Mouse (Mus musculus) T-helper 2 cell (primary cell): ENCODE measurements around the gene Ube2r2.

Source experiments
- in situ Hi-C: fragments of 300-600 bp; cut with MboI, MseI; formaldehyde crosslinking; loops from one replicate; pipeline ENCODE4 v1.15.1; 2025; ENCODE audit warnings: high pct_unique_total_duplicates

Ube2r2 gene

DNA sequence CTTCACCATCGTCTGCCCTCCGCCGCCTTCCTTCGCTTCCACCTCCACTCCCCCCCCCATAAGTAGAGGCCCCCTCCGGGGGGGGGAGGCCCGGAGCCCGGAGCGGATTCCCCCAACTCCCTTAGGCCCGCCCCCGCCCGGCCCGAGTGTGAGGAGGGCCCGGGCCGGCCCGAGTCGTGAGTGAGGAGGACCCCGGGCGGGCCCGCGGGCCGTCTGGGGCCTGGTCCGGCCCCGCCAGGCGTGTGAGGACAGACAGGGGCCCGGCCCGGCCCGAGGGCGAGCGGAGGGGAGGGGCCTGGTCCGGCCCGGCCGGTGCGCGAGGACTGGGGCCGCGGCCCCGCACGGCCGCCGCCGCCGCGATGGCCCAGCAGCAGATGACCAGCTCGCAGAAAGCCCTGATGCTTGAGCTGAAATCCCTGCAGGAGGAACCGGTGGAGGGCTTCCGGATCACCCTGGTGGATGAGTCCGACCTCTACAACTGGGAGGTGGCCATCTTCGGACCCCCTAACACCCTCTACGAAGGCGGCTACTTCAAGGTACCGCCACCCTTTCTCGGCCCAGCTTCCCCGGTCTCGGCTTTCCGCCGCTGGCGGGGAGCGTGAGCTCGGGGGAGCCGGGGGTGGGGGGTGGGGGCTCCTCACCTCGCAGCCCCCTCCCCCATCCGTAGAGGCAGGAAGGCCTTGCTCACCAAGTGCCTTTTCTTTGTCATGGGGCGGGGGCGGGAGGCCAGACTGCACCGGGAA lies at the start of gene Ube2r2:
Gene Ube2r2, plus strand, starts transcription at position 33 of the 743 bp plus-strand sequence.
- in situ Hi-C loops: no loop called here

DNA sequence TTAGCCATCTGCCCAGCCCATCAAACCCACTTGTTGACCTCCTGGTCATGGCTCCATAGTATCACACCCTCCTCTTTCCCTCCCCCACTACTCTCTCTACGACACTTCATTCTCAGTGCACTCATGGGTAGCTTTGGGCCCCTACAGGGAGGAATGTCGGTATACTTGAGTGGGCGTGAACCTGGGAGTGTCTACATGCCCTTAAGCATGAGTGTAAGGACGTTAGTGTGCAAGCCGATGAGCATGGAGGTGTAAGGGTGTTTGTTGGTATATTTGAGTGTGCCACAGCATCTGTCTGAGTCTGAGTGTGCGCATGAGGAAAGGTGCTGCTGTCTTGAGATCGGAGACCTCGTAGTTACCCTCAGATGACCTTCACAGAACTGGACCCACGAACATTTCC lies 48.6 kb upstream of the Ube2r2 start:
- in situ Hi-C loops: no loop called here

- in situ Hi-C loops: no loop called here
Measured at GRCm38 (mm10) chr4:41087459-41088298, 47.9 kb upstream of the Ube2r2 start.

GRCm38 (mm10) chr4:41089189-41089588 lies 46.4 kb upstream of the Ube2r2 start:
- in situ Hi-C loops: no loop called here

- in situ Hi-C loops: no loop called here
Measured at GRCm38 (mm10) chr4:41089705-41090104, 45.8 kb upstream of the Ube2r2 start.

GRCm38 (mm10) chr4:41091391-41091790 lies 44.2 kb upstream of the Ube2r2 start:
- in situ Hi-C loops: no loop called here

DNA sequence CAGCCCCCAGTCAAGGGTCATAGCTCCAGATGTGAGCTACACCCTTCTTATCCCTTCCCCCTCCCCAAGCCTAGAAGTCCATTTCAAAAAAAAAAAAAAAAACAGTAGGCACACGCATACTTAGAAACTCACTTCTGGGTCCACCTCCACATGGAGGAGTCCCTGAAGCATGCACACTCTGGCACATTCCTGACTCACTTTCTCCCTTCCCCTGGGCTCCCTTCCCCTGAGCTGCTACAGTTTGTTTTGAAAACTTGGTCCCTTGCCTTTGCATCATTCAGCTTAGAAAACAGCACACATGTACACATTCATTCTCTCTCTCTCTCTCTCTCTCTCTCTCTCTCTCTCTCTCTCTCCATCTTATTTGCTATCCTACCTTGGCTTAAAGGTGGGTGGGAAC lies 42.6 kb upstream of the Ube2r2 start:
- in situ Hi-C loops: no loop called here

GRCm38 (mm10) chr4:41094361-41094760 lies 41.2 kb upstream of the Ube2r2 start:
- in situ Hi-C loops: no loop called here

- in situ Hi-C loops: no loop called here
Measured at GRCm38 (mm10) chr4:41096169-41096568, 39.4 kb upstream of the Ube2r2 start.

- in situ Hi-C loops: no loop called here
Measured at GRCm38 (mm10) chr4:41096794-41097193, 38.7 kb upstream of the Ube2r2 start.

DNA sequence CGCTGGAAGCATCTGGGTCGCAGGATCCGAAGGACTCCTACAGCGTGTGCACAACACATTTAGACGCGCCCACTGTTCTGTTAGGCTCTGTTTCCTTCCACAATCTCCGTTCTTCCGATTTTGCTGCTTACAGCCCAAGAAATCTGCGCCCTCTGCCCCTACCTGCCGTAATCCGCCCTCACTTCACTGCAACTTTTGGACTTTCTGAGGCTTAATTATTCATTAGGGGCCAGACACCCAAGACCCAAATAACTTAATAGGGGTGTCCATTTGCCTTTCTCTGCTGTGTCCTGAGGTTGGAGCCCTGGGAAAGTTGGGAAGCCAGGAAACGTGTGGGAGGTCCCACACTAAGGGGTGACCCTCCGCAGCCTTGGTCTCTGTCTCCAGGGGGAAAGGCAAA lies 38.2 kb upstream of the Ube2r2 start:
- in situ Hi-C loops: no loop called here

GRCm38 (mm10) chr4:41097871-41098576 lies 37.5 kb upstream of the Ube2r2 start, which contains the start of gene Aqp3:
Gene Aqp3 (minus strand): TSS chr4:41098183.
- in situ Hi-C loops: no loop called here

DNA sequence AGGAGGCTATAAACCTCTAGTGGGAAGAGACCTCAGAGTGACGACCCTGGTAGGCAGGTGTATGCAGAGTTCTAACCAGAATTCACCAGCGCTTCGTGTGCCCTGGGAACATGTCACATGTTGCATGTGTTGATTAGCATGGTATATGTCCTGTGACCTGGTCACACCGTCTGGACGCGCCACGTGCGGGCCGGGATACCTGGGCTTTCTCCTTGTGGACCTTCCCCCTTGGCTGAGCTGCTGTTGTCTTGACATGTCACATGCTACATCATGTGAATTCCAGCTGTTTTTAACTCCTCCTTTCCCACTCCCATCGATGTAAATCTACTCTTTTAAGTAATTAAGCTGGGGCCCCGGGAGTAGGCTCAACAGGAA lies 37.0 kb upstream of the Ube2r2 start:
- in situ Hi-C loops: no loop called here

DNA sequence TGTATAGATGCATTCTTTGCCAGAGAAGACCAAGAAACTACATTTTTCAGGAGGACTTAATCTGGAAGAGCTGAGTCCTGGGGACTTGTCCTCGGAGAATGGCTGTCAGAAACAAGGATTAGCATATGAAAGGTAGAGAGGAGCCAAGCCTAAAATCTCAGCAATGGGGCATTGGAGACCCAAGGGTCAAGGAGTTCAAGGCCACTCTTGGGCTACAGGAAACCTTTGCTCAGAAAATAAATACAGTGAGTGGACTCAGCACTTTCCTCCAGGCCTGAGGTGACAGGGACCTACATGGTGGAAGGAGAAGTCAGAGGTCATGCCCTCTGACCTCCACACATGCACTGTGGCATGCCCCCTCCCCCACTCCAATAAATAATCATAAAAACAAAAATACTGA lies 34.6 kb upstream of the Ube2r2 start:
- in situ Hi-C loops: no loop called here

DNA sequence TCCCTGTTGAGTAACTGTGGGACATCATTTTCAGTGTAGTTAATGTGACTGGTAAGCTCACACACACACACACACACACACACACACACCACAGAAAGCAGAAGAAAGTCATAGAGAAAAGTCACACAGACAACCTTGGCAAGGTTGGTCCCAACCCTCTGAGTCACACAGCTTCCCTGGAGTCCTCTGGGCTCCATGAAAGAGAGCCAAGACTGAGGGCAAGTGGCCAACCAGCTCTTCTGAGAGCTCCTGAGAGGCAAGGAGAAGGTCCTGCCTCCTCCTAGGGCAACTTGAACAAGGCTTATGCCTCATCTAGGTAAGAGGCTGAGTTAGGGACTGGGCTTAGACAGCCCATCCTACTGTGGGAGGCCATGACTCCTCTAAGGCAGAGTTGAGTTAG lies 32.6 kb upstream of the Ube2r2 start:
- in situ Hi-C loops: no loop called here

DNA sequence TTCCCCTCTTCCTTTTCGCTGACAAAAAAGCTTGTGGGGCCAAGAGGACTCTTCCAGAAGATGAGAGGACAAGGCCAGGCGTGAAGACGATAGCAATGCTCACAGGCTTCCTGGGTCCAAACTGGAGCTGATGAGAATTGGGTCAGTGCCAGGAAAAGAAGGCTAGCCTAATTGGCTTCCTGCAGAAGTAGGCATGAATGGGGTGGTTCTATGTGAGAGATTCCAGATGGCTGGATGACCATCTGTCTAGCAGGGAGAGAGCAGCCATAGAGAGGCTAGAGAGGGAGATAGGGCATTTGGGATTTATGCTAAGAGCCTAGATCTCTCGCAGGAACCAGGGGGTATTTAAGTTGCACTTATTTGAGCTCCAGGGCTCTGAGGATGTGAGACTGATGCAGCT lies 28.1 kb upstream of the Ube2r2 start:
- in situ Hi-C loops: no loop called here

- in situ Hi-C loops: no loop called here
Measured at GRCm38 (mm10) chr4:41108717-41109425, 26.7 kb upstream of the Ube2r2 start.

DNA sequence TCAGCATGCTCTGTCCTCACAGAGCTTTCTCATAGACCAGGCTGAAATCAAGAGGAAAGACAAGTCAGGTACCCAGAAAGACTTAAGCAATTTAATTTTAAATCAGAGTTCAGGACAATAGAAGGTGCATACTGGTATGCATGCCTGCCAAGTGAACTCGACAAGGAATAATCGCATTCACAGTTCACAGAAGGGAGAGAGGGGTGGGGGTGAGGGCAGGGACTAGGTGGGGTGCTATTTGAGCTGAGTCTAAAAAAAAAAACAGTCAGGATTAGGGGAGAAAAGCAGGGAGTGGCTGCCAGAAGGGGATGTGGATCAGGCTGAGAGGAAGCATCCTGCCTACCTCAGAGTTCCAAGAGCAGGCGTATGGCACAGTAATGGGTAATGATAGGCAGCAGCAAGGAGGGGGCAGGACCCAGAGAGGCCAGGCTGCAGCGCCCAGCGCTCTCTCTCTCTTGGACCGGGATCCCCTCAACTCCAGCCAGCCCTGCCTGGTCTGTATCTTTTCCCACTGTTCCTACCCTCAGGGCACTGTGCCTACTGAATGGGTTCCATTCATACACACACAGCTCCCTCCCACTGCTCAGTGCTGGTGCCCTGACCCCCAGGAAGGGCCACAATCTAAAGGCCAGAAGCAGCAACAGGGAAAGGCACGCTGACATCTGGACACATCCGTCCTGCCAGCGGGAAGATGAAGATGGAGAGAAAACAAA lies 21.0 kb upstream of the Ube2r2 start:
- in situ Hi-C loops: loop anchor here (5.0 kb wide), 1 partner anchor 62 kb away; no protein-coding TSS in a partner anchor

- in situ Hi-C loops: loop anchor here (5.0 kb wide), 1 partner anchor 63 kb away; no protein-coding TSS in a partner anchor
Measured at GRCm38 (mm10) chr4:41115074-41115473, 20.5 kb upstream of the Ube2r2 start.

DNA sequence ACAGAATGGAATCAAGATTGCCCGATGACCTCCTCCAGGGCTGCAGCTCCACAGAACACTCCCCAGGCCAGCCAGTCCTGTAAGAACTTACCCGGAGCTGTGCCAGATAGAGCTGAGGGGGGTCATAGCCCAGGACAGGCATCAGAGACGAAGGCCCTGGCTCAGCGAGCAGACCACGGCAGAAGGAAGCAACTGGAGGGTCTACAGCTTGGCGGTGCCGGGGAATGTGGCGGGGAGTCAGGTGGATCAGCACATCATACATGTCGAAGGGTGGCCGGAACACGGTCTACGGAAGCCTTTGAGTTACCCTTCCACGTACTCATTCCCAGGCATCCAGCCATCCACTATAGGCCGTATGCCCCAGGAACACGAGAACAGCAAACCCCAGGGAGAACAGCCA lies 19.8 kb upstream of the Ube2r2 start:
- in situ Hi-C loops: loop anchor here (5.0 kb wide), 1 partner anchor 63 kb away; no protein-coding TSS in a partner anchor

- in situ Hi-C loops: loop anchor here (5.0 kb wide), 1 partner anchor 65 kb away; no protein-coding TSS in a partner anchor
Measured at GRCm38 (mm10) chr4:41116817-41117216, 18.7 kb upstream of the Ube2r2 start.
